Mouse (Mus musculus): ENCODE measurements around the gene Hoxa10.

Gene Hoxa10

GRCm38 (mm10) chr6:52245757-52246142 lies 5.1 kb upstream of the Hoxa10 start, which contains the start of gene Hoxa11:
TSS of gene Hoxa11 (minus strand) at chr6:52245810.
- peak in 1 of 2 experiments; percentile 79 for DNase-seq (ENCODE audit: low spot score in 2 of 2)

- peak; percentile 48 to 67 for DNase-seq (ENCODE audit: low spot score in 2 of 2)
Observed at GRCm38 (mm10) chr6:52245040-52245756, 4.5 kb upstream of the Hoxa10 start.

- peak in 1 of 2 experiments; percentile 28 for DNase-seq (ENCODE audit: low spot score in 2 of 2)
Observed at GRCm38 (mm10) chr6:52244471-52245039, 3.9 kb upstream of the Hoxa10 start.

GRCm38 (mm10) chr6:52243681-52244121 lies 3.0 kb upstream of the Hoxa10 start:
- DNase-seq (ENCODE audit: low spot score in 2 of 2), result peak in 1 of 2 experiments; percentile 60

- peak in 1 of 2 experiments; percentile 14 for DNase-seq (ENCODE audit: low spot score in 2 of 2)
Observed at GRCm38 (mm10) chr6:52242801-52243332, 2.2 kb upstream of the Hoxa10 start.

GRCm38 (mm10) chr6:52241001-52241621 lies 457 bp upstream of the Hoxa10 start:
- DNase-seq (ENCODE audit: low spot score in 2 of 2), result peak in 1 of 2 experiments; percentile 30

- peak in 1 of 2 experiments; percentile 37 for DNase-seq (ENCODE audit: low spot score in 2 of 2)
Observed at GRCm38 (mm10) chr6:52239625-52240388, 847 bp downstream of the Hoxa10 start.

- DNase-seq (ENCODE audit: low spot score in 2 of 2), result peak in 1 of 2 experiments; percentile 18
Observed at GRCm38 (mm10) chr6:52238976-52239375, 1.7 kb downstream of the Hoxa10 start.

GRCm38 (mm10) chr6:52238155-52238545 lies 2.5 kb downstream of the Hoxa10 start:
- peak in 1 of 2 experiments; percentile 39 for DNase-seq (ENCODE audit: low spot score in 2 of 2)

- DNase-seq (ENCODE audit: low spot score in 2 of 2), result peak in 1 of 2 experiments; percentile 35
Observed at GRCm38 (mm10) chr6:52237346-52238154, 3.1 kb downstream of the Hoxa10 start.

- DNase-seq (ENCODE audit: low spot score in 2 of 2), result peak in 1 of 2 experiments; percentile 33
Observed at GRCm38 (mm10) chr6:52236806-52237205, 3.8 kb downstream of the Hoxa10 start.

- peak in 1 of 2 experiments; percentile 23 for DNase-seq (ENCODE audit: low spot score in 2 of 2)
Observed at GRCm38 (mm10) chr6:52235866-52236265, 4.8 kb downstream of the Hoxa10 start.

- no peak for DNase-seq (ENCODE audit: low spot score in 2 of 2)
Observed at GRCm38 (mm10) chr6:52235267-52235666, 5.4 kb downstream of the Hoxa10 start.

GRCm38 (mm10) chr6:52234428-52235140 lies 6.1 kb downstream of the Hoxa10 start:
- peak in 1 of 2 experiments; percentile 74 for DNase-seq (ENCODE audit: low spot score in 2 of 2)

- DNase-seq (ENCODE audit: low spot score in 2 of 2), result peak in 1 of 2 experiments; percentile 80
Observed at GRCm38 (mm10) chr6:52233546-52234427, 6.9 kb downstream of the Hoxa10 start.

- peak in 1 of 2 experiments; percentile 52 for DNase-seq (ENCODE audit: low spot score in 2 of 2)
Observed at GRCm38 (mm10) chr6:52232984-52233545, 7.6 kb downstream of the Hoxa10 start.

GRCm38 (mm10) chr6:52232568-52232965 lies 8.1 kb downstream of the Hoxa10 start:
- peak in 1 of 2 experiments; percentile 57 for DNase-seq (ENCODE audit: low spot score in 2 of 2)

- DNase-seq (ENCODE audit: low spot score in 2 of 2), result peak in 1 of 2 experiments; percentile 50
Observed at GRCm38 (mm10) chr6:52231885-52232567, 8.6 kb downstream of the Hoxa10 start.
